Mouse (Mus musculus) ES-Bruce4 (cell line): Measurements from ENCODE around the gene S1pr3.

ENCODE experiments used
- CTCF ChIP-seq: IDR thresholded peaks from one replicate; pipeline ENCODE4 v1.8.1; 2011; ENCODE audit warnings: low read depth, low read length
- EP300 ChIP-seq: IDR thresholded peaks from 2 replicates; pipeline ENCODE4 v1.6.1; 2011; ENCODE audit warnings: low read depth, low read length; ENCODE audit not compliant: insufficient read depth
- POLR2A ChIP-seq: IDR thresholded peaks from one replicate; pipeline ENCODE4 v1.8.1; 2011; ENCODE audit warnings: low read length; ENCODE audit not compliant: insufficient read depth

DNA sequence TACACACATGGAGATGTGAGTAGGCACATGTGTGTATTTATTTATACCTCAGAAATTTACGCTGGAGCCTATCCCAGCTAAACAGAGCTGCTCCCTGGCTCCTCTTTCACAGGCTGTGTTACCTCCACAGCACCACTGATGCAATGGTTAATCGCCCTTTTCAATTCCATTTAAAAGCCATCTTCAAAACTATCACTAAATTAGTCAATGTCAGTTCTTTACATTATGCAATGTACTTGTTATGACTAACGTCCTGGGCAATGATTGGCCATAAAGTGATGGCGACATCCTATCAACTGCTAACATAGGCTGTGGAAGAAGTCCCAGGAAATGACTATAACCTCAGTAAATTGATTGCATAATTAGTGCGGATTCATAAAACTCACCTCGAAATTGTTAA is 26.9 kb upstream of the S1pr3 start:
- TF ChIP-seq EP300 (no peak), POLR2A (no peak), CTCF (no peak)
